Mouse (Mus musculus) kidney, adult 2 months (tissue): ENCODE data around the gene Fubp1.

Source experiments
- CTCF ChIP-seq: fragments of 200-500 bp; conservative IDR thresholded peaks from 2 replicates; pipeline ENCODE4 v1.5.1; 2011; ENCODE audit warnings: low read depth, mild to moderate bottlenecking, control low read depth, low read length, moderate library complexity, mixed read lengths; ENCODE audit not compliant: insufficient read depth, insufficient read length
- POLR2A ChIP-seq: fragments of 200-500 bp; IDR thresholded peaks from one replicate; pipeline ENCODE4 v1.6.1; 2011; ENCODE audit warnings: low read depth, low read length, control low read depth

GRCm38 (mm10) chr3:152260362-152260761, 50.1 kb downstream of the Fubp1 start:
- TF ChIP-seq CTCF (no peak), POLR2A (no peak)
